Mouse (Mus musculus) intestine, embryonic 14.5 days (tissue): ENCODE data around the gene Ms4a2. TPM values are rescaled to one million over a fixed set of nuclear protein-coding genes. Genes with fewer than 3 reads are reported as not detected.

ENCODE experiments used
- ATAC-seq: fragments of 200-750 bp; cut with Nextera tagmentation; replicated peaks from 2 replicates; pipeline ENCODE4 v1.8.0; 2017; ENCODE audit warnings: low read depth, moderate number of reproducible peaks, moderate TSS enrichment, moderate library complexity; ENCODE audit not compliant: low FRiP score, low TSS enrichment
- DNase-seq: peaks from one replicate; pipeline ENCODE4 v3.0.0-alpha.2; 2018; ENCODE audit warnings: low spot score
- H3K27ac ChIP-seq: fragments of 300-500 bp; sonication (generic); 2 replicates; pipeline ENCODE4 v1.5.1; 2014; ENCODE audit warnings: low read depth, mild to moderate bottlenecking, control low read depth
- H3K27me3 ChIP-seq: fragments of 300-500 bp; sonication (generic); replicated peaks from 2 replicates; pipeline ENCODE4 v1.6.1; 2014; ENCODE audit warnings: low read length, control low read depth; ENCODE audit not compliant: control insufficient read depth, insufficient read depth
- H3K36me3 ChIP-seq: fragments of 300-500 bp; sonication (generic); 2 replicates; pipeline ENCODE4 v1.6.1; 2014; ENCODE audit warnings: low read length, control low read depth; ENCODE audit not compliant: control insufficient read depth, insufficient read depth
- H3K4me1 ChIP-seq: fragments of 300-500 bp; sonication (generic); replicated peaks from 2 replicates; pipeline ENCODE4 v1.6.1; 2014; ENCODE audit warnings: low read length, control low read depth, mixed read lengths; ENCODE audit not compliant: control insufficient read depth, insufficient read depth
- H3K4me2 ChIP-seq: fragments of 300-500 bp; sonication (generic); 2 replicates; pipeline ENCODE4 v1.6.1; 2014; ENCODE audit warnings: low read length
- H3K4me3 ChIP-seq: fragments of 300-500 bp; sonication (generic); 2 replicates; pipeline ENCODE4 v1.5.1; 2014; ENCODE audit warnings: low read depth, low read length, control low read depth, mixed read lengths
- H3K9ac ChIP-seq: fragments of 300-500 bp; sonication (generic); 2 replicates; pipeline ENCODE4 v1.6.1; 2014; ENCODE audit warnings: mild to moderate bottlenecking, low read length
- H3K9me3 ChIP-seq: fragments of 300-500 bp; sonication (generic); 2 replicates; pipeline ENCODE4 v1.6.1; 2016; ENCODE audit warnings: low read length, control low read depth; ENCODE audit not compliant: control insufficient read depth
- WGBS: fragments of 180-500 bp; shearing (Covaris S2); extraction: QIAGEN DNeasy Blood & Tissue Kit; methylation state at CpG from one replicate; pipeline ENCODE4 v1.1.7; 2014; 5-methylcytosine and 5-hydroxymethylcytosine counted together
- polyA plus RNA-seq: library from polyadenylated mRNA; unstranded; fragments of >200 nt; fragmentation: Nextera tagmentation; extraction: Ambion mirVana; gene quantifications from 2 replicates; pipeline ENCODE4 v1.2.1, GENCODE M21; 2014

The Ms4a2 gene
- polyA plus RNA-seq, 1 experiment from 2014 or later = 0.27 TPM

GRCm38 (mm10) chr19:11634330-11634729 is 10.8 kb upstream of the Ms4a2 start:
- no peaks in the 10 kb centered on the region for H3K9me3 ChIP-seq
- no peaks in the 10 kb centered on the region for H3K27me3 ChIP-seq
- DNase-seq = no peak
- no peak overlapping the region for H3K4me3 ChIP-seq
- H3K9ac ChIP-seq = no peak overlapping the region
- 89% methylated on average over 2 of the region's 2 CpGs for WGBS
- H3K4me1 ChIP-seq = no peaks in the 10 kb centered on the region
- ATAC-seq = no peak
- no peaks in the 10 kb centered on the region for H3K36me3 ChIP-seq
- no peak overlapping the region for H3K27ac ChIP-seq
- H3K4me2 ChIP-seq = no peak overlapping the region

DNA sequence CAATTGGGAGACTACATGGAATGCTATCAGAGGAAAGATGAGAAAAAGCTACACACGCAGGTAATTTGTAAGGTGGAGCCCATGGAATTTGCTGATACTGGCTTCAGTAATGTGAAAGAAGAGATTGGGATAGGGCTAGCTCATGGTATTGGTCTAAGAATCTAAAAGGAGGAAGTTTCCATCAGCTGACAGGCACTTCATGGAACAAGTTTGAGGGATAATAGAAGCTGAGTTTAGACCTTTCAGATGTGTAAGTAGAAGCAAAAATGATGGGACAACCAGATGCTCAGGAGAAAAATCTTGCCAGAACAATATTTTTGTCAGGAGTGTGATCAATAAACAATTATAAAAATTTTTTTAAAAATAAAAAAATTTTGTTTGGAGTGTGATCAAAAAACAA is 10.2 kb upstream of the Ms4a2 start:
- Histone ChIP-seq H3K36me3 (no peaks in the 10 kb centered on the region), H3K4me2 (no peak overlapping the region), H3K27me3 (no peaks in the 10 kb centered on the region), H3K27ac (no peak overlapping the region), H3K9me3 (no peaks in the 10 kb centered on the region), H3K9ac (no peak overlapping the region), H3K4me3 (no peak overlapping the region), H3K4me1 (no peaks in the 10 kb centered on the region)
- 73% methylated on average over 1 of the region's 1 CpGs for WGBS
- no peak for ATAC-seq
- no peak for DNase-seq

DNA sequence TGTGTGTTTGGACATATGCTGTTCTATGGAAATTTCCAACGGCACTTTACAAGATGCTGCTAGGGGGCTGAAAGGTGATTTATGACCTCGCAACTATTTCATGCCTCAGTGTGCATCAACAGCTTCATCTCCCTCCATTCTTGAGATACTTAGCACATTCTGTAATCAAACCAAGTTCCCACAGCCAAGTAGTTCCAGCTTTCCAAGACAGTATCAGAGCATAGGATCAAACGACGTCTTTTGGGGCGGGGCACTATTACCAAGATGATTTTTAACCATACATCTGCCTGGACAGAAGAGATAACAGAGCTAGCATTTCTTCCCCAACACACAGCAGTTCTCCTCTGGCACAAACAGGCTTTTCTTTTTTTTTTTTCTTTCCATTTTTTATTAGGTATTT is 1.7 kb upstream of the Ms4a2 start:
- Histone ChIP-seq H3K36me3 (no peaks in the 10 kb centered on the region), H3K9ac (no peak overlapping the region), H3K4me1 (no peaks in the 10 kb centered on the region), H3K4me3 (no peak overlapping the region), H3K27me3 (no peaks in the 10 kb centered on the region), H3K27ac (no peak overlapping the region), H3K9me3 (no peaks in the 10 kb centered on the region), H3K4me2 (no peak overlapping the region)
- no peak for ATAC-seq
- DNase-seq = no peak
- 44% methylated on average over 5 of the region's 5 CpGs for WGBS

GRCm38 (mm10) chr19:11624800-11625199 is 1.3 kb upstream of the Ms4a2 start:
- Histone ChIP-seq H3K4me1 (no peaks in the 10 kb centered on the region), H3K27ac (no peak overlapping the region), H3K36me3 (no peaks in the 10 kb centered on the region), H3K9ac (no peak overlapping the region), H3K27me3 (no peaks in the 10 kb centered on the region), H3K9me3 (no peaks in the 10 kb centered on the region), H3K4me2 (no peak overlapping the region), H3K4me3 (no peak overlapping the region)
- ATAC-seq (no peak), DNase-seq (no peak)

GRCm38 (mm10) chr19:11617983-11618382 is 5.5 kb downstream of the Ms4a2 start:
- Histone ChIP-seq H3K4me2 (no peak overlapping the region), H3K36me3 (no peaks in the 10 kb centered on the region), H3K4me1 (no peaks in the 10 kb centered on the region), H3K9ac (no peak overlapping the region), H3K27me3 (no peaks in the 10 kb centered on the region), H3K9me3 (no peaks in the 10 kb centered on the region), H3K27ac (no peak overlapping the region), H3K4me3 (no peak overlapping the region)
- ATAC-seq (no peak), DNase-seq (no peak)

GRCm38 (mm10) chr19:11614805-11615204 is 8.7 kb downstream of the Ms4a2 start:
- H3K4me2 ChIP-seq = no peak overlapping the region
- H3K27ac ChIP-seq = no peak overlapping the region
- H3K4me3 ChIP-seq = no peak overlapping the region
- H3K27me3 ChIP-seq = no peaks in the 10 kb centered on the region
- no peaks in the 10 kb centered on the region for H3K9me3 ChIP-seq
- H3K9ac ChIP-seq = no peak overlapping the region
- WGBS = 59% methylated on average over 2 of the region's 2 CpGs
- DNase-seq (no peak), ATAC-seq (no peak)
- H3K36me3 ChIP-seq = no peaks in the 10 kb centered on the region
- 0 out of 2 replicates have a peak, but pooled peaks cover 2% of the 10 kb centered on the region for H3K4me1 ChIP-seq

- Histone ChIP-seq H3K9me3 (no peaks in the 10 kb centered on the region), H3K4me1 (0 out of 2 replicates have a peak, but pooled peaks cover 2% of the 10 kb centered on the region), H3K4me2 (no peak overlapping the region), H3K9ac (no peak overlapping the region), H3K27me3 (no peaks in the 10 kb centered on the region), H3K36me3 (no peaks in the 10 kb centered on the region), H3K4me3 (no peak overlapping the region), H3K27ac (no peak overlapping the region)
- 55% methylated on average over 8 of the region's 8 CpGs for WGBS
- DNase-seq (no peak), ATAC-seq (no peak)
These were observed 9.6 kb downstream of the Ms4a2 start for GRCm38 (mm10) chr19:11613776-11614443.

GRCm38 (mm10) chr19:11613084-11613483 is 10.4 kb downstream of the Ms4a2 start:
- Histone ChIP-seq H3K4me1 (0 out of 2 replicates have a peak, but pooled peaks cover 2% of the 10 kb centered on the region), H3K36me3 (no peaks in the 10 kb centered on the region), H3K9ac (no peak overlapping the region), H3K9me3 (no peaks in the 10 kb centered on the region), H3K4me2 (no peak overlapping the region), H3K4me3 (no peak overlapping the region), H3K27me3 (no peaks in the 10 kb centered on the region), H3K27ac (no peak overlapping the region)
- ATAC-seq = no peak
- no peak for DNase-seq
- 71% methylated on average over 1 of the region's 1 CpGs for WGBS

DNA sequence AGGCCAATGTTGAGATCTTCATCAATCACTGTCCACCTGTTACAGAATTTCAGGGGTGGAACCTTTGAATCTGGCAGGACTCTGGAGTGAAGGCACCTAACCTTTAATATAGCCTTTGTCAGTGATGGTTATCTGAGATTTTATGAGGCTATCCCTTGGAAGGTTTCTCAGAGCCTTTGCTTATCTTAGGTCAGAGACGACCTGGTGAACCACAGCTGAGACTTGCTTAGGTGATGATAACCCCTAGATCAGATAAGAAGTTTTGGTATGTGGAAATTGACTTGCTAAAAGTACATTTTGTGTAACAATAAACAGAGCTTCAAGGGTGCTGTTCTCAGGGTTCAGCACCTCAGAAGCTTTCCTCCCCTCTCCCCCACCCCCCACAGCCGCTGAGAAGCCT is 11.2 kb downstream of the Ms4a2 start:
- Histone ChIP-seq H3K4me2 (no peak overlapping the region), H3K36me3 (no peaks in the 10 kb centered on the region), H3K27ac (no peak overlapping the region), H3K4me3 (no peak overlapping the region), H3K4me1 (0 out of 2 replicates have a peak, but pooled peaks cover 2% of the 10 kb centered on the region), H3K9ac (no peak overlapping the region), H3K9me3 (no peaks in the 10 kb centered on the region), H3K27me3 (no peaks in the 10 kb centered on the region)
- WGBS = 27% methylated on average over 2 of the region's 2 CpGs
- DNase-seq (no peak), ATAC-seq (no peak)
